Mouse (Mus musculus) forebrain, embryonic 16.5 days (tissue): ENCODE measurements at regions not wholly inside any gene's neighbourhood (a gene's known extent, or its start where the extent isn't known, plus 50 kb on each side); places are given as distances from the start of the nearest gene placed in this dataset.

Source experiments
- ATAC-seq: fragments of 200-750 bp; cut with Nextera tagmentation; 2 replicates; pipeline ENCODE4 v1.8.0; 2017; ENCODE audit warnings: mild to moderate bottlenecking, moderate library complexity
- H3K27ac ChIP-seq: fragments of 300-500 bp; sonication (generic); 2 replicates; pipeline ENCODE4 v1.5.1; 2014; ENCODE audit warnings: low read length, control low read depth
- H3K27me3 ChIP-seq: fragments of 300-500 bp; sonication (generic); replicated peaks from 2 replicates; pipeline ENCODE4 v1.6.1; 2014; ENCODE audit warnings: low read length; ENCODE audit not compliant: control insufficient read depth, insufficient read depth
- H3K36me3 ChIP-seq: fragments of 300-500 bp; sonication (generic); 2 replicates; pipeline ENCODE4 v1.6.1; 2014; ENCODE audit not compliant: control insufficient read depth, insufficient read depth
- H3K4me1 ChIP-seq: fragments of 300-500 bp; sonication (generic); replicated peaks from 2 replicates; pipeline ENCODE4 v1.6.1; 2014; ENCODE audit warnings: low read length; ENCODE audit not compliant: control insufficient read depth, insufficient read depth
- H3K4me2 ChIP-seq: fragments of 300-500 bp; sonication (generic); 2 replicates; pipeline ENCODE4 v1.6.1; 2014; ENCODE audit warnings: mild to moderate bottlenecking, low read length, control low read depth
- H3K4me3 ChIP-seq: fragments of 300-500 bp; sonication (generic); replicated peaks from 2 replicates; pipeline ENCODE4 v1.5.1; 2014; ENCODE audit warnings: mild to moderate bottlenecking, low read length, control low read depth
- H3K9ac ChIP-seq: fragments of 300-500 bp; sonication (generic); replicated peaks from 2 replicates; pipeline ENCODE4 v1.6.1; 2014; ENCODE audit warnings: low read depth, low read length, control low read depth
- H3K9me3 ChIP-seq: fragments of 300-500 bp; sonication (generic); 2 replicates; pipeline ENCODE4 v1.6.1; 2016; ENCODE audit warnings: low read length; ENCODE audit not compliant: control insufficient read depth
- WGBS: fragments of 180-500 bp; shearing (Covaris S2); extraction: QIAGEN DNeasy Blood & Tissue Kit; methylation state at CpG from one replicate; pipeline ENCODE4 v1.1.7; 2014; 5-methylcytosine and 5-hydroxymethylcytosine counted together

GRCm38 (mm10) chr3:77051884-77052283, 977.8 kb downstream of the Fstl5 start:
- H3K9me3 ChIP-seq, result no peaks in the 10 kb centered on the region
- WGBS, result 100% methylated on average over 1 of the region's 1 CpGs
- H3K9ac ChIP-seq, result no peak overlapping the region
- no peak overlapping the region for H3K4me3 ChIP-seq
- no peak overlapping the region for H3K4me2 ChIP-seq
- no peaks in the 10 kb centered on the region for H3K36me3 ChIP-seq
- no peaks in the 10 kb centered on the region for H3K27me3 ChIP-seq
- no peak overlapping the region for H3K27ac ChIP-seq
- ATAC-seq, result 0 out of 2 replicates have a peak, but pooled peaks have one; percentile 28
- no peaks in the 10 kb centered on the region for H3K4me1 ChIP-seq

- H3K4me1 ChIP-seq, result no peaks in the 10 kb centered on the region
- no peak for ATAC-seq
- no peak overlapping the region for H3K9ac ChIP-seq
- no peaks in the 10 kb centered on the region for H3K27me3 ChIP-seq
- no peak overlapping the region for H3K4me3 ChIP-seq
- no peak overlapping the region for H3K4me2 ChIP-seq
- no peaks in the 10 kb centered on the region for H3K36me3 ChIP-seq
- H3K27ac ChIP-seq, result no peak overlapping the region
- no peaks in the 10 kb centered on the region for H3K9me3 ChIP-seq
Observed at GRCm38 (mm10) chr3:77075055-77075454, 1001.0 kb downstream of the Fstl5 start.

GRCm38 (mm10) chr3:77091812-77092211, 1017.7 kb downstream of the Fstl5 start:
- no peak overlapping the region for H3K9ac ChIP-seq
- no peaks in the 10 kb centered on the region for H3K27me3 ChIP-seq
- H3K4me1 ChIP-seq, result no peaks in the 10 kb centered on the region
- no peaks in the 10 kb centered on the region for H3K36me3 ChIP-seq
- H3K4me3 ChIP-seq, result no peak overlapping the region
- no peak overlapping the region for H3K4me2 ChIP-seq
- 86% methylated on average over 3 of the region's 3 CpGs for WGBS
- no peaks in the 10 kb centered on the region for H3K9me3 ChIP-seq
- no peak for ATAC-seq
- no peak overlapping the region for H3K27ac ChIP-seq

- no peak for ATAC-seq
Observed at GRCm38 (mm10) chr3:77112969-77113368, 1038.9 kb downstream of the Fstl5 start.

GRCm38 (mm10) chr3:77120581-77120980, 1046.5 kb downstream of the Fstl5 start:
- 89% methylated on average over 8 of the region's 8 CpGs for WGBS
- no peak overlapping the region for H3K27ac ChIP-seq
- no peak overlapping the region for H3K4me2 ChIP-seq
- H3K9me3 ChIP-seq, result no peaks in the 10 kb centered on the region
- H3K9ac ChIP-seq, result no peak overlapping the region
- H3K4me3 ChIP-seq, result no peak overlapping the region
- no peaks in the 10 kb centered on the region for H3K4me1 ChIP-seq
- ATAC-seq, result no peak
- no peaks in the 10 kb centered on the region for H3K36me3 ChIP-seq
- H3K27me3 ChIP-seq, result no peaks in the 10 kb centered on the region

More at GRCm38 (mm10) chr3:77112969-77113368, 1038.9 kb downstream of the Fstl5 start:
- H3K9ac ChIP-seq, result no peak overlapping the region
- no peaks in the 10 kb centered on the region for H3K27me3 ChIP-seq
- no peaks in the 10 kb centered on the region for H3K4me1 ChIP-seq
- 68% methylated on average over 2 of the region's 2 CpGs for WGBS
- H3K9me3 ChIP-seq, result no peaks in the 10 kb centered on the region
- no peak overlapping the region for H3K27ac ChIP-seq
- no peaks in the 10 kb centered on the region for H3K36me3 ChIP-seq
- H3K4me3 ChIP-seq, result no peak overlapping the region
- no peak overlapping the region for H3K4me2 ChIP-seq

GRCm38 (mm10) chr3:77151636-77152035, 1077.6 kb downstream of the Fstl5 start:
- Histone ChIP-seq H3K9ac (no peak overlapping the region), H3K27ac (no peak overlapping the region), H3K4me3 (no peak overlapping the region), H3K36me3 (no peaks in the 10 kb centered on the region), H3K9me3 (no peaks in the 10 kb centered on the region), H3K27me3 (no peaks in the 10 kb centered on the region), H3K4me2 (no peak overlapping the region), H3K4me1 (no peaks in the 10 kb centered on the region)
- WGBS, result 83% methylated on average over 1 of the region's 1 CpGs
- no peak for ATAC-seq

GRCm38 (mm10) chr3:77197828-77198227, 1123.8 kb downstream of the Fstl5 start:
- WGBS, result 90% methylated on average over 1 of the region's 1 CpGs
- Histone ChIP-seq H3K9me3 (no peaks in the 10 kb centered on the region), H3K36me3 (no peaks in the 10 kb centered on the region), H3K9ac (no peak overlapping the region), H3K27me3 (no peaks in the 10 kb centered on the region), H3K4me2 (no peak overlapping the region), H3K4me1 (no peaks in the 10 kb centered on the region), H3K27ac (no peak overlapping the region), H3K4me3 (no peak overlapping the region)
- no peak for ATAC-seq

- 70% methylated on average over 2 of the region's 2 CpGs for WGBS
- H3K4me1 ChIP-seq, result no peaks in the 10 kb centered on the region
- no peaks in the 10 kb centered on the region for H3K27me3 ChIP-seq
- no peak for ATAC-seq
- H3K4me2 ChIP-seq, result no peak overlapping the region
- H3K36me3 ChIP-seq, result no peaks in the 10 kb centered on the region
- H3K27ac ChIP-seq, result no peak overlapping the region
- no peaks in the 10 kb centered on the region for H3K9me3 ChIP-seq
- no peak overlapping the region for H3K9ac ChIP-seq
- no peak overlapping the region for H3K4me3 ChIP-seq
Observed at GRCm38 (mm10) chr3:77198265-77198664, 1124.2 kb downstream of the Fstl5 start.

- peak; percentile 87 for ATAC-seq
- H3K9ac ChIP-seq, result no peak overlapping the region
- no peaks in the 10 kb centered on the region for H3K36me3 ChIP-seq
- H3K4me1 ChIP-seq, result no peaks in the 10 kb centered on the region
- H3K9me3 ChIP-seq, result no peaks in the 10 kb centered on the region
- H3K27me3 ChIP-seq, result no peaks in the 10 kb centered on the region
- H3K27ac ChIP-seq, result no peak overlapping the region
- no peak overlapping the region for H3K4me2 ChIP-seq
- 11% methylated on average over 1 of the region's 1 CpGs for WGBS
- H3K4me3 ChIP-seq, result no peak overlapping the region
Observed at GRCm38 (mm10) chr3:77226007-77226406, 1151.9 kb downstream of the Fstl5 start.
